Mouse (Mus musculus) testis, adult 2 months (tissue): Measurements from ENCODE around the gene Dync2li1.

Experiments
- CTCF ChIP-seq: fragments of 200-500 bp; IDR thresholded peaks from 2 replicates; pipeline ENCODE4 v1.5.1; 2012; ENCODE audit warnings: low read depth, mild to moderate bottlenecking, inconsistent platforms, low read length, moderate library complexity; ENCODE audit not compliant: control insufficient read depth, insufficient read depth, insufficient replicate concordance
- POLR2A ChIP-seq: fragments of 200-500 bp; IDR thresholded peaks from 2 replicates; pipeline ENCODE4 v1.6.1; 2012; ENCODE audit warnings: low read depth, mild to moderate bottlenecking, inconsistent platforms, low read length, moderate library complexity; ENCODE audit not compliant: control insufficient read depth

GRCm38 (mm10) chr17:84620610-84621009, 5.7 kb upstream of the Dync2li1 start:
- TF ChIP-seq CTCF: no peak
- TF ChIP-seq POLR2A: no peak
